Comparison of ENCODE assay signal across 8 mouse cellular contexts in the genomic region with DNA sequence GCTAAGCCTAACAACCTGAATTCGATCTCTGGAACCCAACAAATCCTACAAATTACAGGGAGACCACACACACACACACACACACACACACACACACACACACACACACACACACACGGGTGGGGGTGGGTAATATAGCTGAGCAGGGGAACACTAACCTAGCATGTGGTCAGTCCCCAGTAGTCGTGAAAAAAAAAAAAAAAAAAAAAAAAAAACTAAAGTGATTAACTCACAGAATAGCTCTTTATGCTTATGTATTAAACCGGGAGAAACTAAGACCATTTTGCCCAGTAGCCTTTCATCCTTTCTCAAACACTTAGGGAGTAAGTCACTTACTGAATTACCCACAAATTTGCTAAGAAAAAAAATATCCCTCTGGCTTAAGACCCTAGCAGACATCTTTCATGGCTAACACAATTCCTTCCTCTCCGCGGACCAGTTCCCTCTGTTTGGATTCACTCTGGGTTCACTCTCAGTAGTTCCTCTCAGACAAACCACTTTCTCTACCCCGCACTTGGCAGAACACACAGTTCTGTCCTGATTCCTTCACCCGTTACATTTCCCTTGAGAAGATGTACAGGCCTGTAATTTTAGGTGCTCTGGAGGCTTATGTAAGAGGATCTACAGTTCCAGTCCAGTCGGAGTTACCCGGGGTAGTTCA. TPM values are rescaled to one million over a fixed set of nuclear protein-coding genes. Genes with fewer than 3 reads are reported as not detected.
DNase-seq lines count a peak whose midpoint lies in the region; ATAC-seq lines count a peak whose summit lies in the region.

No protein-coding gene starts in this region.

- no peaks in the 10 kb centered on the region for H3K79me2 ChIP-seq in macrophage (ENCODE audit: inconsistent target)

- WGBS in lung, embryonic 15.5 days: 38% methylated on average over 10 of the region's 10 CpGs
- WGBS in macrophage (ENCODE audit: missing documents): 8% methylated on average over 8 of the region's 10 CpGs

- H3K36me3 ChIP-seq in lung, embryonic 15.5 days: no peaks in the 10 kb centered on the region
- H3K36me3 ChIP-seq in macrophage (ENCODE audit: inconsistent target): no peaks in the 10 kb centered on the region

- H3K4me1 ChIP-seq in lung, embryonic 15.5 days: peaks cover 19% of the 10 kb centered on the region

- peak overlapping the region; percentile 98 for H3K4me2 ChIP-seq in lung, embryonic 15.5 days

- no peaks in the 10 kb centered on the region for H3K9me3 ChIP-seq in lung, embryonic 15.5 days

- peaks cover 4% of the 10 kb centered on the region; the same call in 1 of the 2 replicates for H3K27me3 ChIP-seq in lung, embryonic 15.5 days

- peak overlapping the region; percentile 54 for H3K4me3 ChIP-seq in lung, embryonic 15.5 days
- H3K4me3 ChIP-seq in macrophage (ENCODE audit: inconsistent target): peak overlapping the region; percentile 40

- peak overlapping the region; percentile 49; the same call in 1 of the 2 replicates for H3K27ac ChIP-seq in lung, embryonic 15.5 days
- peak overlapping the region; percentile 66 for H3K27ac ChIP-seq in macrophage

- H3K9ac ChIP-seq in lung, embryonic 15.5 days: peak overlapping the region; percentile 59

- no peak for DNase-seq in cerebellum, postnatal 36 days
- DNase-seq in lung, adult 18-20 months: no peak
- DNase-seq in embryo, embryonic 9.5 days (ENCODE audit: extremely low spot score): no peak
- no peak for DNase-seq in kidney, postnatal 4 days

- ATAC-seq in cerebellum, adult (ENCODE audit: insufficient number of reproducible peaks, low FRiP score, low TSS enrichment): peak; percentile 51; the same call in 1 of the 2 replicates
- peak; percentile 4; the same call in 1 of the 2 replicates for ATAC-seq in lung, embryonic 15.5 days (ENCODE audit: borderline replicate concordance, extremely low read depth, low FRiP score, low TSS enrichment)
- ATAC-seq in hematopoietic stem cell, adult 5-6 weeks (replicated peaks in 1 of 2; ENCODE audit: insufficient read depth in 1 of 2, low FRiP score in 2 of 2, low TSS enrichment in 1 of 2, low read depth in 1 of 2, poor library complexity in 2 of 2, severe bottlenecking in 2 of 2): peak; percentile 30 to 43

RNA-seq across cellular contexts. Expression of gene Slc2a3, which starts 0.7 kb away (rescaled TPM):
- 7.4 and 8.1 TPM in 2 replicates for polyA plus RNA-seq in lung, embryonic 15.5 days (2015; fragmentation: Nextera tagmentation; extraction: Ambion mirVana)
- 64.6 and 82.1 TPM in 2 replicates for total RNA-seq in hematopoietic stem cell, adult 5-6 weeks (2017)
- total RNA-seq in macrophage (2018; cell fraction: chromatin; rRNA removed): 1 to 10 TPM in 21 of 26 experiments, under 1 TPM in 5; 0.51 to 9.7 (median 4.3) TPM
- 1 to 10 TPM; 2.2 to 7.4 (median 4.6) TPM for total RNA-seq in macrophage (2018; cell fraction: cytosol; rRNA removed)
- 10 to 100 TPM in 2 of 26 experiments, 1 to 10 TPM in 24; 1.3 to 10.6 (median 3.9) TPM for total RNA-seq in macrophage (2018; cell fraction: nucleus; rRNA removed)
- 2.4 to 6.9 TPM (median 3.4 TPM) in 3 replicates for polyA plus RNA-seq in macrophage (2018)

RNA-seq across cellular contexts. Expression of gene Foxj2, which starts 18.9 kb away (rescaled TPM):
- 5.1 and 5.8 TPM in 2 replicates for polyA plus RNA-seq in lung, embryonic 15.5 days (2015; fragmentation: Nextera tagmentation; extraction: Ambion mirVana)
- total RNA-seq in hematopoietic stem cell, adult 5-6 weeks (2017): 8.9 and 9.7 TPM in 2 replicates
- total RNA-seq in macrophage (2018; cell fraction: chromatin; rRNA removed): 10 to 100 TPM in 20 of 26 experiments, 1 to 10 TPM in 6; 2.6 to 31.0 (median 16.2) TPM
- 10 to 100 TPM in 25 of 26 experiments, 1 to 10 TPM in 1; 9.2 to 27.1 (median 21.6) TPM for total RNA-seq in macrophage (2018; cell fraction: cytosol; rRNA removed)
- total RNA-seq in macrophage (2018; cell fraction: nucleus; rRNA removed): 10 to 100 TPM in 25 of 26 experiments, 1 to 10 TPM in 1; 8.9 to 41.2 (median 20.1) TPM
- polyA plus RNA-seq in macrophage (2018): 12.2 to 18.5 TPM (median 15.1 TPM) in 3 replicates

RNA-seq across cellular contexts. Expression of gene C3ar1, which starts 55.2 kb away (rescaled TPM):
- 3.3 and 3.4 TPM in 2 replicates for polyA plus RNA-seq in lung, embryonic 15.5 days (2015; fragmentation: Nextera tagmentation; extraction: Ambion mirVana)
- 0.19 and 0.55 TPM in 2 replicates for total RNA-seq in hematopoietic stem cell, adult 5-6 weeks (2017)
- 100 to 1,000 TPM in 20 of 26 experiments, 10 to 100 TPM in 6; 26.3 to 225 (median 136) TPM for total RNA-seq in macrophage (2018; cell fraction: chromatin; rRNA removed)
- 100 to 1,000 TPM; 577 to 982 (median 775) TPM for total RNA-seq in macrophage (2018; cell fraction: cytosol; rRNA removed)
- total RNA-seq in macrophage (2018; cell fraction: nucleus; rRNA removed): 1,000 to 10,000 TPM in 1 of 26 experiments, 100 to 1,000 TPM in 25; 108 to 1,011 (median 584) TPM
- polyA plus RNA-seq in macrophage (2018): 541 to 857 TPM (median 783 TPM) in 3 replicates

Comparison
In these comparisons a context has a peak if more than half of its experiments do, and no peak if none do; other contexts are left out.
1. RNA of gene C3ar1, which starts 55.2 kb away (polyA plus RNA-seq): 541 to 857 TPM in macrophage; 3.3 to 3.4 TPM in lung, embryonic 15.5 days; every median in the first group is over 100 times any median in the second.
2. Peak in every context shown above with its lines, with median percentiles within 50 percentile points of each other: ATAC-seq.